16 mouse cellular contexts compared by ENCODE assay signal in genomic region chr16:9624346-9624745, GRCm38 (mm10).
"Had no signal": no experiment of that assay in that cellular context is flagged by ENCODE, and none has a peak within 500 bp of the region (broad histone marks: within the 10 kb centered on the region; RNA-seq: fewer than 3 reads in every experiment).

No protein-coding gene starts in this region.

- H3K9me3 ChIP-seq: liver, embryonic 15.5 days; lung, embryonic 15.5 days; midbrain, embryonic 10.5 days; midbrain, embryonic 13.5 days; midbrain, embryonic 15.5 days; neural tube, embryonic 12.5 days; stomach, embryonic 15.5 days had no signal

- DNase-seq: liver, postnatal 0 days; lung, adult 2 months; lung, postnatal 10 days; lung, postnatal 4 days; right cerebral cortex, postnatal 25 days; thymus, adult 2 months; thymus, postnatal 25 days; thymus, postnatal 4 days had no signal

- ATAC-seq: liver, postnatal 0 days; midbrain, embryonic 13.5 days; midbrain, embryonic 15.5 days had no signal

- H3K4me2 ChIP-seq: liver, embryonic 15.5 days; lung, embryonic 15.5 days; midbrain, embryonic 13.5 days; midbrain, embryonic 15.5 days; neural tube, embryonic 12.5 days; stomach, embryonic 15.5 days had no signal

- H3K36me3 ChIP-seq: liver, embryonic 15.5 days; lung, embryonic 15.5 days; midbrain, embryonic 10.5 days; midbrain, embryonic 13.5 days; midbrain, embryonic 15.5 days; neural tube, embryonic 12.5 days; stomach, embryonic 15.5 days had no signal

- H3K27ac ChIP-seq: liver, embryonic 15.5 days; lung, embryonic 15.5 days; midbrain, embryonic 10.5 days; midbrain, embryonic 13.5 days; midbrain, embryonic 15.5 days; neural tube, embryonic 12.5 days; stomach, embryonic 15.5 days; stomach, postnatal 0 days had no signal

- H3K4me3 ChIP-seq: liver, embryonic 15.5 days; lung, embryonic 15.5 days; midbrain, embryonic 10.5 days; midbrain, embryonic 13.5 days; midbrain, embryonic 15.5 days; neural tube, embryonic 12.5 days; stomach, embryonic 15.5 days had no signal

- H3K9ac ChIP-seq: liver, embryonic 15.5 days; liver, postnatal 0 days; lung, embryonic 15.5 days; midbrain, embryonic 13.5 days; midbrain, embryonic 15.5 days; neural tube, embryonic 12.5 days; stomach, embryonic 15.5 days had no signal

- H3K4me1 ChIP-seq: liver, embryonic 15.5 days; lung, embryonic 15.5 days; midbrain, embryonic 10.5 days; midbrain, embryonic 13.5 days; midbrain, embryonic 15.5 days; neural tube, embryonic 12.5 days; stomach, embryonic 15.5 days had no signal

- H3K27me3 ChIP-seq: liver, embryonic 15.5 days; lung, embryonic 15.5 days; midbrain, embryonic 13.5 days; midbrain, embryonic 15.5 days; neural tube, embryonic 12.5 days; stomach, embryonic 15.5 days had no signal
